Mouse (Mus musculus): ENCODE measurements around the gene Fntb. TPM values are rescaled to one million over a fixed set of nuclear protein-coding genes. Genes with fewer than 3 reads are reported as not detected.

Fntb gene
- polyA plus RNA-seq, 1 experiment from 2014 or later = 43.5 TPM

- no peak overlapping the region for H3K27ac ChIP-seq (ENCODE audit: low read depth, low read length)
- no peaks in the 10 kb centered on the region for H3K27me3 ChIP-seq (ENCODE audit: control insufficient read depth, insufficient read depth, low read length)
- DNase-seq (ENCODE audit: low spot score, missing footprints) (no peak), ATAC-seq (ENCODE audit: low FRiP score) (no peak)
- H3K36me3 ChIP-seq (ENCODE audit: control insufficient read depth, insufficient read depth, low read length) = peaks cover 21% of the 10 kb centered on the region
- H3K4me3 ChIP-seq (ENCODE audit: low read depth, low read length) = no peak overlapping the region
- no peak overlapping the region for H3K4me2 ChIP-seq
- no peaks in the 10 kb centered on the region for H3K4me1 ChIP-seq (ENCODE audit: control insufficient read depth, insufficient read depth, low read length)
- no peaks in the 10 kb centered on the region for H3K9me3 ChIP-seq (ENCODE audit: control insufficient read depth, low read length)
- no peak overlapping the region for H3K9ac ChIP-seq (ENCODE audit: low read length)
- 68% methylated on average over 2 of the region's 2 CpGs for WGBS
These were observed 176.1 kb downstream of the Fntb start for GRCm38 (mm10) chr12:76941524-76941923.

GRCm38 (mm10) chr12:76942476-76942875, 177.1 kb downstream of the Fntb start:
- peaks cover 18% of the 10 kb centered on the region for H3K36me3 ChIP-seq (ENCODE audit: control insufficient read depth, insufficient read depth, low read length)
- no peak for DNase-seq (ENCODE audit: low spot score, missing footprints)
- H3K4me1 ChIP-seq (ENCODE audit: control insufficient read depth, insufficient read depth, low read length) = no peaks in the 10 kb centered on the region
- 94% methylated on average over 2 of the region's 2 CpGs for WGBS
- H3K4me3 ChIP-seq (ENCODE audit: low read depth, low read length) = no peak overlapping the region
- no peak overlapping the region for H3K9ac ChIP-seq (ENCODE audit: low read length)
- no peaks in the 10 kb centered on the region for H3K9me3 ChIP-seq (ENCODE audit: control insufficient read depth, low read length)
- ATAC-seq (ENCODE audit: low FRiP score) = no peak
- H3K4me2 ChIP-seq = no peak overlapping the region
- H3K27me3 ChIP-seq (ENCODE audit: control insufficient read depth, insufficient read depth, low read length) = no peaks in the 10 kb centered on the region
- no peak overlapping the region for H3K27ac ChIP-seq (ENCODE audit: low read depth, low read length)

GRCm38 (mm10) chr12:76943046-76943445, 177.7 kb downstream of the Fntb start:
- DNase-seq (ENCODE audit: low spot score, missing footprints) (no peak), ATAC-seq (ENCODE audit: low FRiP score) (no peak)
- Histone ChIP-seq H3K27me3 (ENCODE audit: control insufficient read depth, insufficient read depth, low read length) (no peaks in the 10 kb centered on the region), H3K4me2 (no peak overlapping the region), H3K36me3 (ENCODE audit: control insufficient read depth, insufficient read depth, low read length) (peaks cover 20% of the 10 kb centered on the region), H3K4me1 (ENCODE audit: control insufficient read depth, insufficient read depth, low read length) (no peaks in the 10 kb centered on the region), H3K27ac (ENCODE audit: low read depth, low read length) (no peak overlapping the region), H3K9me3 (ENCODE audit: control insufficient read depth, low read length) (no peaks in the 10 kb centered on the region), H3K4me3 (ENCODE audit: low read depth, low read length) (no peak overlapping the region), H3K9ac (ENCODE audit: low read length) (no peak overlapping the region)
- 87% methylated on average over 3 of the region's 3 CpGs for WGBS

- WGBS = 92% methylated on average over 6 of the region's 6 CpGs
- Histone ChIP-seq H3K36me3 (ENCODE audit: control insufficient read depth, insufficient read depth, low read length) (peaks cover 20% of the 10 kb centered on the region), H3K4me2 (no peak overlapping the region), H3K27ac (ENCODE audit: low read depth, low read length) (no peak overlapping the region), H3K9ac (ENCODE audit: low read length) (no peak overlapping the region), H3K4me1 (ENCODE audit: control insufficient read depth, insufficient read depth, low read length) (no peaks in the 10 kb centered on the region), H3K9me3 (ENCODE audit: control insufficient read depth, low read length) (no peaks in the 10 kb centered on the region), H3K4me3 (ENCODE audit: low read depth, low read length) (no peak overlapping the region), H3K27me3 (ENCODE audit: control insufficient read depth, insufficient read depth, low read length) (no peaks in the 10 kb centered on the region)
- no peak for DNase-seq (ENCODE audit: low spot score, missing footprints)
- ATAC-seq (ENCODE audit: low FRiP score) = no peak
These were observed 178.1 kb downstream of the Fntb start for GRCm38 (mm10) chr12:76943466-76943865.

GRCm38 (mm10) chr12:76947487-76947886, 182.1 kb downstream of the Fntb start:
- Histone ChIP-seq H3K4me1 (ENCODE audit: control insufficient read depth, insufficient read depth, low read length) (no peaks in the 10 kb centered on the region), H3K9me3 (ENCODE audit: control insufficient read depth, low read length) (no peaks in the 10 kb centered on the region), H3K27me3 (ENCODE audit: control insufficient read depth, insufficient read depth, low read length) (no peaks in the 10 kb centered on the region), H3K4me2 (no peak overlapping the region), H3K27ac (ENCODE audit: low read depth, low read length) (no peak overlapping the region), H3K4me3 (ENCODE audit: low read depth, low read length) (no peak overlapping the region), H3K36me3 (ENCODE audit: control insufficient read depth, insufficient read depth, low read length) (peaks cover 9% of the 10 kb centered on the region; the same call in 1 of the 2 replicates), H3K9ac (ENCODE audit: low read length) (no peak overlapping the region)
- ATAC-seq (ENCODE audit: low FRiP score) (no peak), DNase-seq (ENCODE audit: low spot score, missing footprints) (no peak)
- WGBS = 99% methylated on average over 3 of the region's 3 CpGs

- no peak overlapping the region for H3K9ac ChIP-seq (ENCODE audit: low read length)
- WGBS = 92% methylated on average over 2 of the region's 2 CpGs
These were observed 182.8 kb downstream of the Fntb start for GRCm38 (mm10) chr12:76948185-76948584.

GRCm38 (mm10) chr12:76948781-76949180, 183.4 kb downstream of the Fntb start:
- 84% methylated on average over 3 of the region's 3 CpGs for WGBS
- Histone ChIP-seq H3K4me3 (ENCODE audit: low read depth, low read length) (no peak overlapping the region), H3K9ac (ENCODE audit: low read length) (no peak overlapping the region), H3K36me3 (ENCODE audit: control insufficient read depth, insufficient read depth, low read length) (peaks cover 4% of the 10 kb centered on the region; the same call in 1 of the 2 replicates), H3K4me1 (ENCODE audit: control insufficient read depth, insufficient read depth, low read length) (no peaks in the 10 kb centered on the region), H3K4me2 (no peak overlapping the region), H3K9me3 (ENCODE audit: control insufficient read depth, low read length) (no peaks in the 10 kb centered on the region), H3K27ac (ENCODE audit: low read depth, low read length) (no peak overlapping the region), H3K27me3 (ENCODE audit: control insufficient read depth, insufficient read depth, low read length) (no peaks in the 10 kb centered on the region)
- no peak for DNase-seq (ENCODE audit: low spot score, missing footprints)
- ATAC-seq (ENCODE audit: low FRiP score) = no peak

More at GRCm38 (mm10) chr12:76948185-76948584, 182.8 kb downstream of the Fntb start:
- peaks cover 4% of the 10 kb centered on the region; the same call in 1 of the 2 replicates for H3K36me3 ChIP-seq (ENCODE audit: control insufficient read depth, insufficient read depth, low read length)
- ATAC-seq (ENCODE audit: low FRiP score) (no peak), DNase-seq (ENCODE audit: low spot score, missing footprints) (no peak)
- no peak overlapping the region for H3K4me2 ChIP-seq
- H3K9me3 ChIP-seq (ENCODE audit: control insufficient read depth, low read length) = no peaks in the 10 kb centered on the region
- no peaks in the 10 kb centered on the region for H3K4me1 ChIP-seq (ENCODE audit: control insufficient read depth, insufficient read depth, low read length)
- no peaks in the 10 kb centered on the region for H3K27me3 ChIP-seq (ENCODE audit: control insufficient read depth, insufficient read depth, low read length)
- no peak overlapping the region for H3K27ac ChIP-seq (ENCODE audit: low read depth, low read length)
- no peak overlapping the region for H3K4me3 ChIP-seq (ENCODE audit: low read depth, low read length)

GRCm38 (mm10) chr12:76950330-76950729, 184.9 kb downstream of the Fntb start:
- no peaks in the 10 kb centered on the region for H3K27me3 ChIP-seq (ENCODE audit: control insufficient read depth, insufficient read depth, low read length)
- no peak overlapping the region for H3K9ac ChIP-seq (ENCODE audit: low read length)
- no peak overlapping the region for H3K27ac ChIP-seq (ENCODE audit: low read depth, low read length)
- H3K4me3 ChIP-seq (ENCODE audit: low read depth, low read length) = no peak overlapping the region
- no peak for ATAC-seq (ENCODE audit: low FRiP score)
- H3K4me1 ChIP-seq (ENCODE audit: control insufficient read depth, insufficient read depth, low read length) = no peaks in the 10 kb centered on the region
- no peaks in the 10 kb centered on the region for H3K9me3 ChIP-seq (ENCODE audit: control insufficient read depth, low read length)
- peaks cover 2% of the 10 kb centered on the region; the same call in 1 of the 2 replicates for H3K36me3 ChIP-seq (ENCODE audit: control insufficient read depth, insufficient read depth, low read length)
- 90% methylated on average over 5 of the region's 5 CpGs for WGBS
- no peak overlapping the region for H3K4me2 ChIP-seq
- no peak for DNase-seq (ENCODE audit: low spot score, missing footprints)

- Histone ChIP-seq H3K27ac (ENCODE audit: low read depth, low read length) (no peak overlapping the region), H3K36me3 (ENCODE audit: control insufficient read depth, insufficient read depth, low read length) (peaks cover 3% of the 10 kb centered on the region; the same call in 1 of the 2 replicates), H3K4me1 (ENCODE audit: control insufficient read depth, insufficient read depth, low read length) (no peaks in the 10 kb centered on the region), H3K9me3 (ENCODE audit: control insufficient read depth, low read length) (no peaks in the 10 kb centered on the region), H3K4me3 (ENCODE audit: low read depth, low read length) (no peak overlapping the region), H3K27me3 (ENCODE audit: control insufficient read depth, insufficient read depth, low read length) (no peaks in the 10 kb centered on the region), H3K9ac (ENCODE audit: low read length) (no peak overlapping the region), H3K4me2 (no peak overlapping the region)
- ATAC-seq (ENCODE audit: low FRiP score) (no peak), DNase-seq (ENCODE audit: low spot score, missing footprints) (no peak)
- WGBS = 94% methylated on average over 2 of the region's 2 CpGs
These were observed 188.5 kb downstream of the Fntb start for GRCm38 (mm10) chr12:76953750-76954363.
